Mouse (Mus musculus) liver, embryonic 11.5 days (tissue): Measurements from ENCODE around the gene Pdzk1. TPM values are rescaled to one million over a fixed set of nuclear protein-coding genes. Genes with fewer than 3 reads are reported as not detected.

Experiments
- ATAC-seq: fragments of 200-750 bp; cut with Nextera tagmentation; replicated peaks from 2 replicates; pipeline ENCODE4 v1.8.0; 2017; ENCODE audit warnings: moderate number of reproducible peaks, mild to moderate bottlenecking, moderate TSS enrichment, moderate library complexity; ENCODE audit not compliant: low FRiP score
- DNase-seq: peaks from one replicate; pipeline ENCODE4 v3.0.0-alpha.2; 2017; ENCODE audit warnings: low spot score
- H3K27ac ChIP-seq: fragments of 300-500 bp; sonication (generic); 2 replicates; pipeline ENCODE4 v1.5.1; 2014; ENCODE audit warnings: mild to moderate bottlenecking, low read depth, low read length, control low read depth
- H3K27me3 ChIP-seq: fragments of 300-500 bp; sonication (generic); replicated peaks from 2 replicates; pipeline ENCODE4 v1.6.1; 2014; ENCODE audit warnings: low read length, mixed read lengths; ENCODE audit not compliant: control insufficient read depth, insufficient read depth
- H3K36me3 ChIP-seq: fragments of 300-500 bp; sonication (generic); 2 replicates; pipeline ENCODE4 v1.6.1; 2014; ENCODE audit warnings: mild to moderate bottlenecking, low read length, moderate library complexity, mixed read lengths; ENCODE audit not compliant: control insufficient read depth, insufficient read depth
- H3K4me1 ChIP-seq: fragments of 300-500 bp; sonication (generic); replicated peaks from 2 replicates; pipeline ENCODE4 v1.6.1; 2014; ENCODE audit warnings: low read length, mixed read lengths; ENCODE audit not compliant: control insufficient read depth, insufficient read depth
- H3K4me2 ChIP-seq: fragments of 300-500 bp; sonication (generic); 2 replicates; pipeline ENCODE4 v1.6.1; 2014; ENCODE audit warnings: mild to moderate bottlenecking, control low read depth, moderate library complexity
- H3K4me3 ChIP-seq: fragments of 300-500 bp; sonication (generic); 2 replicates; pipeline ENCODE4 v1.5.1; 2014; ENCODE audit warnings: low read depth, low read length, control low read depth
- H3K9ac ChIP-seq: fragments of 300-500 bp; sonication (generic); 2 replicates; pipeline ENCODE4 v1.6.1; 2014; ENCODE audit warnings: low read depth, low read length, control low read depth
- H3K9me3 ChIP-seq: fragments of 300-500 bp; sonication (generic); 2 replicates; pipeline ENCODE4 v1.6.1; 2016; ENCODE audit warnings: low read length, inconsistent platforms, mixed read lengths; ENCODE audit not compliant: control insufficient read depth
- WGBS: fragments of 180-500 bp; shearing (Covaris S2); extraction: QIAGEN DNeasy Blood & Tissue Kit; methylation state at CpG from one replicate; pipeline ENCODE4 v1.1.7; 2014; 5-methylcytosine and 5-hydroxymethylcytosine counted together
- polyA plus RNA-seq: library from polyadenylated mRNA; unstranded; fragments of >200 nt; fragmentation: Nextera tagmentation; extraction: Ambion mirVana; gene quantifications from 2 replicates; pipeline ENCODE4 v1.2.1, GENCODE M21; 2014

The Pdzk1 gene
- polyA plus RNA-seq, 1 experiment from 2014 or later: 5.4 TPM

GRCm38 (mm10) chr3:96881557-96881956, 52.5 kb downstream of the Pdzk1 start:
- ATAC-seq: no peak
- no peak overlapping the region for H3K4me2 ChIP-seq
- H3K4me3 ChIP-seq: no peak overlapping the region
- no peaks in the 10 kb centered on the region for H3K27me3 ChIP-seq
- no peaks in the 10 kb centered on the region for H3K4me1 ChIP-seq
- no peak overlapping the region for H3K27ac ChIP-seq
- DNase-seq: no peak
- WGBS: 86% methylated on average over 6 of the region's 6 CpGs
- no peak overlapping the region for H3K9ac ChIP-seq
- H3K9me3 ChIP-seq: no peaks in the 10 kb centered on the region
- peaks cover 26% of the 10 kb centered on the region for H3K36me3 ChIP-seq

- H3K4me2 ChIP-seq: no peak overlapping the region
- H3K9me3 ChIP-seq: no peaks in the 10 kb centered on the region
- ATAC-seq: no peak
- no peaks in the 10 kb centered on the region for H3K27me3 ChIP-seq
- H3K4me1 ChIP-seq: no peaks in the 10 kb centered on the region
- no peak overlapping the region for H3K27ac ChIP-seq
- no peak for DNase-seq
- H3K36me3 ChIP-seq: peaks cover 26% of the 10 kb centered on the region
- no peak overlapping the region for H3K9ac ChIP-seq
- WGBS: 92% methylated on average over 14 of the region's 14 CpGs
- no peak overlapping the region for H3K4me3 ChIP-seq
Observed at GRCm38 (mm10) chr3:96882061-96882849, 53.2 kb downstream of the Pdzk1 start.

GRCm38 (mm10) chr3:96883690-96884089, 54.6 kb downstream of the Pdzk1 start:
- H3K4me3 ChIP-seq: no peak overlapping the region
- 93% methylated on average over 7 of the region's 7 CpGs for WGBS

GRCm38 (mm10) chr3:96902336-96902999, 73.4 kb downstream of the Pdzk1 start:
- Histone ChIP-seq H3K4me3 (no peak overlapping the region), H3K9ac (no peak overlapping the region), H3K27me3 (no peaks in the 10 kb centered on the region; the same call in 1 of the 2 replicates), H3K9me3 (no peaks in the 10 kb centered on the region), H3K4me2 (no peak overlapping the region), H3K4me1 (peaks cover 10% of the 10 kb centered on the region; the same call in 1 of the 2 replicates), H3K27ac (no peak overlapping the region), H3K36me3 (no peaks in the 10 kb centered on the region)
- ATAC-seq (no peak), DNase-seq (no peak)
- WGBS: 83% methylated on average over 4 of the region's 4 CpGs

More at GRCm38 (mm10) chr3:96883690-96884089, 54.6 kb downstream of the Pdzk1 start:
- Histone ChIP-seq H3K9me3 (no peaks in the 10 kb centered on the region), H3K27me3 (no peaks in the 10 kb centered on the region), H3K9ac (no peak overlapping the region), H3K36me3 (peaks cover 22% of the 10 kb centered on the region), H3K4me1 (no peaks in the 10 kb centered on the region), H3K4me2 (no peak overlapping the region), H3K27ac (no peak overlapping the region)
- ATAC-seq: no peak
- DNase-seq: no peak

- Histone ChIP-seq H3K4me2 (peak within 1 kb of the TSS; percentile 89), H3K4me1 (peaks cover 10% of the 10 kb centered on the region; the same call in 1 of the 2 replicates), H3K27ac (no peak within 1 kb of the TSS), H3K9me3 (no peaks in the 10 kb centered on the region), H3K4me3 (peak within 1 kb of the TSS; percentile 82), H3K27me3 (no peaks in the 10 kb centered on the region; the same call in 1 of the 2 replicates), H3K36me3 (no peaks in the 10 kb centered on the region), H3K9ac (peak within 1 kb of the TSS; percentile 92)
- ATAC-seq (no peak), DNase-seq (peak; percentile 33)
- 8% methylated on average over 14 of the region's 14 CpGs for WGBS
Observed at GRCm38 (mm10) chr3:96904393-96904792, 75.3 kb downstream of the Pdzk1 start, which contains the start of gene Gja5. Gja5 (plus strand) TSS chr3:96904693.

GRCm38 (mm10) chr3:96904851-96905541, 75.9 kb downstream of the Pdzk1 start, which contains the start of gene Gpr89:
Gpr89 (minus strand) TSS chr3:96905346.
- Histone ChIP-seq H3K9ac (peak within 1 kb of the TSS; percentile 92), H3K36me3 (no peaks in the 10 kb centered on the region), H3K4me3 (peak within 1 kb of the TSS; percentile 82), H3K4me2 (peak within 1 kb of the TSS; percentile 89), H3K4me1 (peaks cover 10% of the 10 kb centered on the region; the same call in 1 of the 2 replicates), H3K27me3 (peaks cover under 1% of the 10 kb centered on the region), H3K9me3 (no peaks in the 10 kb centered on the region), H3K27ac (no peak within 1 kb of the TSS)
- peak; percentile 98 for ATAC-seq
- under 1% methylated on average over 40 of the region's 40 CpGs for WGBS
- DNase-seq: peak; percentile 91

GRCm38 (mm10) chr3:96905592-96905991, 76.5 kb downstream of the Pdzk1 start:
- Histone ChIP-seq H3K4me1 (peaks cover 10% of the 10 kb centered on the region; the same call in 1 of the 2 replicates), H3K9ac (peak overlapping the region; percentile 92), H3K27me3 (peaks cover 3% of the 10 kb centered on the region), H3K4me3 (peak overlapping the region; percentile 82), H3K36me3 (no peaks in the 10 kb centered on the region), H3K9me3 (no peaks in the 10 kb centered on the region), H3K4me2 (peak overlapping the region; percentile 89), H3K27ac (no peak overlapping the region)
- ATAC-seq: peak; percentile 25; the same call in 1 of the 2 replicates
- WGBS: 45% methylated on average over 9 of the region's 9 CpGs
- DNase-seq: no peak
